In genomic region chr6:38120681-38121371, GRCm38 (mm10) we compare ENCODE assay signal across 13 mouse cellular contexts. TPM values are rescaled to one million over a fixed set of nuclear protein-coding genes. Genes with fewer than 3 reads are reported as not detected.
DNase-seq lines count a peak whose midpoint lies in the region; TF ChIP-seq lines count a peak whose summit lies in the region.
"Had no signal": no experiment of that assay in that cellular context is flagged by ENCODE, and none has a peak within 500 bp of the region (broad histone marks: within the 10 kb centered on the region; RNA-seq: fewer than 3 reads in every experiment).

No protein-coding gene starts in this region.

- H3K4me3 ChIP-seq in spleen, adult 2 months (ENCODE audit: extremely low read depth, insufficient read depth, insufficient read length) = no peak overlapping the region
- no peak overlapping the region for H3K4me3 ChIP-seq in cerebellum, adult 2 months (replicated peaks; ENCODE audit: insufficient read depth, low read depth, low read length)

- TF ChIP-seq CTCF in spleen, adult 2 months (IDR thresholded peaks at IDR 0.05; ENCODE audit: extremely low read depth, insufficient read depth, insufficient read length, insufficient replicate concordance) = no peak
- no peak for TF ChIP-seq CTCF in cerebellum, adult 2 months (IDR thresholded peaks at IDR 0.05; ENCODE audit: borderline replicate concordance, insufficient read depth, low read depth, low read length)

- DNase-seq in spleen, adult 2 months (ENCODE audit: low read depth in 1 of 2, low spot score in 2 of 2) = peak; percentile 10 to 41
- no peak for DNase-seq in spleen, adult 18-20 months
- DNase-seq in kidney, postnatal 36 days = peak; percentile 78 to 90
- peak; percentile 69 for DNase-seq in lung, postnatal 14 days
- DNase-seq in thymus, postnatal 4 days = peak; percentile 24
- no peak for DNase-seq in frontal cortex, postnatal 10 days (ENCODE audit: low spot score in 2 of 2)
- DNase-seq in layer of hippocampus, adult 11-12 months (ENCODE audit: low spot score) = no peak
- DNase-seq in cerebellum, adult 2 months = no peak
- DNase-seq: cerebellum, postnatal 10 days; right cerebral cortex, postnatal 4 days had no signal

- H3K27ac ChIP-seq in spleen, adult 2 months (ENCODE audit: insufficient read depth, low read length) = no peak overlapping the region
- H3K27ac ChIP-seq in cerebellum, adult 2 months (ENCODE audit: insufficient read depth, low read length) = no peak overlapping the region

- H3K4me1 ChIP-seq in spleen, adult 2 months (ENCODE audit: control insufficient read depth, insufficient read depth, insufficient read length) = no peaks in the 10 kb centered on the region
- H3K4me1 ChIP-seq in cerebellum, adult 2 months (ENCODE audit: control insufficient read depth, insufficient read depth, low read length) = peaks cover 9% of the 10 kb centered on the region

- no peaks in the 10 kb centered on the region for H3K27me3 ChIP-seq in spleen, adult 2 months (ENCODE audit: control insufficient read depth, insufficient read depth, low read length)
- H3K27me3 ChIP-seq in cerebellum, adult 2 months (ENCODE audit: control insufficient read depth, insufficient read depth, low read length) = no peaks in the 10 kb centered on the region

- no peak for TF ChIP-seq POLR2A in spleen, adult 2 months (IDR thresholded peaks at IDR 0.05; ENCODE audit: low read depth, low read length)
- TF ChIP-seq POLR2A in cerebellum, adult 2 months (IDR thresholded peaks at IDR 0.05; ENCODE audit: borderline replicate concordance, insufficient read depth, low read length) = no peak

- 67% methylated on average over 9 of the region's 9 CpGs for WGBS in spleen, adult 2 months
- WGBS in cerebellum, adult 2 months = 80% methylated on average over 9 of the region's 9 CpGs

- no peaks in the 10 kb centered on the region for H3K36me3 ChIP-seq in spleen, adult 2 months (ENCODE audit: control insufficient read depth, insufficient read depth, low read length)

RNA-seq across cellular contexts. Expression of gene Atp6v0a4, which starts 3.6 kb away (rescaled TPM):
- polyA plus RNA-seq in spleen, adult 2 months (2012; rRNA removed) = 0.12 and 0.41 TPM in 2 replicates
- polyA plus RNA-seq in cerebellum, adult 2 months (2012; rRNA removed) = 0.19 and 0.25 TPM in 2 replicates
- polyA plus RNA-seq: forebrain, embryonic 14.5 days had no signal

RNA-seq across cellular contexts. Expression of gene Tmem213, which starts 11.8 kb away (rescaled TPM):
- not detected in 2 replicates for polyA plus RNA-seq in spleen, adult 2 months (2012; rRNA removed)
- polyA plus RNA-seq in cerebellum, adult 2 months (2012; rRNA removed) = not detected in 2 replicates
- polyA plus RNA-seq: C2C12; forebrain, embryonic 14.5 days; heart, postnatal 0 days had no signal

Comparison
In these comparisons a context has a peak if more than half of its experiments do, and no peak if none do; other contexts are left out.
1. DNase-seq: peak in spleen, adult 2 months (2 of 2), kidney, postnatal 36 days (2 of 2), lung, postnatal 14 days (single experiment) and thymus, postnatal 4 days (single experiment); none in spleen, adult 18-20 months (0 of 2), frontal cortex, postnatal 10 days (0 of 2), layer of hippocampus, adult 11-12 months (single experiment) and cerebellum, adult 2 months (0 of 2).